Mouse (Mus musculus): ENCODE data around the gene Alox15. TPM values are rescaled to one million over a fixed set of nuclear protein-coding genes. Genes with fewer than 3 reads are reported as not detected.

The Alox15 gene
- not detected for polyA plus RNA-seq (2017; shearing (Covaris generic))

DNA sequence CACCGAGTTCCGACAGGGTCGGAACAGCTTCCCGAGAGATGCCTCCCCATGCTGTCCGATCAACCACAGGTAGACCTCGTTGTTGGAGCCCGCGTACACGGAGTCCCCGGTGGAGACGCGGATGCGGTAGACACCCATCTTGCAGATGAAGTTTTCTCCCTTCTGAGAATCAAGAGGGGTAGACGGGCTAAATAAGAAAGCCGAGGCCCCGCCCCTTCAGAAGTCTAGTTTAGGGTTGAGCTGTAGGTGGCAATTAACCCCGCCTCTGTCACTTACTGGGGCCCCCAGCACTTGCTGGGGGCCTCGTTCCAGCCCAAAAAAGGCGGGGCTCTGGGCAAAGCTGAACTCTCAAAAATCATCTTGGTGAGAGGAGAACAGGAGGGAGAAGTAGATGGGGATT lies at the start of gene Alox15:
Alox15 (minus strand) TSS at position 164 of the 400 bp plus-strand sequence.

DNA sequence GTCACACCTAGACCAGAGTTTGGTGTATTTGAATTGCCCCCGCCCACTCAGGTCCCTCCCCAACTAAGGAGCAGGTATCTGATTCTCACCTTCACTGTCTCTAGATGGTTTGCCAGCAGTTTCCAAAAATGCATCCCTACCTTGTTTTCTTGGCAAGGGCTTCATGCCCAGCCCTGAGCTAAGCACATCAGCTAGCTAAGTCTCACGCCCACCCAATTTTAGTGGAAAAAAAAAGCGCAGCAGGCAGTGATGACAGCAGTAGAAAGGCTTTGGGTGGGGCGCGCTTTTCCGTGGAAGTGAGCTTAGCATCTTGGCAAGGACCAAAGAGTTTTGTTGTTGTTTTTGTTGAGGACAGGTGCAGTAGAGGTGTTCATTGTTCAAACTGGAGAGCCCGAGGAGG lies 29.3 kb downstream of the Alox15 start, which contains the start of gene Alox12e:
Alox12e (minus strand) TSS at position 101 of the 400 bp plus-strand sequence.

Other genes starting within 250 kb of the Alox15 start
- gene Mgl2, start 221.7 kb downstream of the Alox15 start, polyA plus RNA-seq (2017; shearing (Covaris generic)) = not detected
- gene Clec10a, start 195.8 kb downstream of the Alox15 start, polyA plus RNA-seq (2017; shearing (Covaris generic)) = not detected
- gene Slc16a11, start 139.3 kb downstream of the Alox15 start, polyA plus RNA-seq (2017; shearing (Covaris generic)) = 0.24 TPM
- 4.5 TPM for gene Slc16a13, start 131.0 kb downstream of the Alox15 start, polyA plus RNA-seq (2017; shearing (Covaris generic))
- gene Bcl6b, start 122.2 kb downstream of the Alox15 start, polyA plus RNA-seq (2017; shearing (Covaris generic)) = 0.29 TPM
- gene 0610010K14Rik, start 114.1 kb downstream of the Alox15 start, polyA plus RNA-seq (2017; shearing (Covaris generic)) = 187 TPM
- gene Gm21988, start 112.2 kb downstream of the Alox15 start, polyA plus RNA-seq (2017; shearing (Covaris generic)) = 3.3 TPM
- gene Rnasek, start 112.2 kb downstream of the Alox15 start, polyA plus RNA-seq (2017; shearing (Covaris generic)) = 281 TPM
- gene Alox12, start 96.7 kb downstream of the Alox15 start, polyA plus RNA-seq (2017; shearing (Covaris generic)) = 0.27 TPM
- not detected for gene Alox12e, start 29.4 kb downstream of the Alox15 start, polyA plus RNA-seq (2017; shearing (Covaris generic))
- 12.8 TPM for gene Pelp1, start 58.0 kb upstream of the Alox15 start, polyA plus RNA-seq (2017; shearing (Covaris generic))
- 217 TPM for gene Arrb2, start 80.6 kb upstream of the Alox15 start, polyA plus RNA-seq (2017; shearing (Covaris generic))
- 81.1 TPM for gene Med11, start 99.9 kb upstream of the Alox15 start, polyA plus RNA-seq (2017; shearing (Covaris generic))
- gene Zmynd15, start 107.4 kb upstream of the Alox15 start, polyA plus RNA-seq (2017; shearing (Covaris generic)) = not detected
- 0.57 TPM for gene Cxcl16, start 108.0 kb upstream of the Alox15 start, polyA plus RNA-seq (2017; shearing (Covaris generic))
- gene Tm4sf5, start 153.2 kb upstream of the Alox15 start, polyA plus RNA-seq (2017; shearing (Covaris generic)) = 4.0 TPM
- gene Vmo1, start 162.6 kb upstream of the Alox15 start, polyA plus RNA-seq (2017; shearing (Covaris generic)) = not detected
- gene Gltpd2, start 167.2 kb upstream of the Alox15 start, polyA plus RNA-seq (2017; shearing (Covaris generic)) = not detected
- gene Psmb6, start 173.3 kb upstream of the Alox15 start, polyA plus RNA-seq (2017; shearing (Covaris generic)) = 374 TPM
- gene Gm40193, start 180.9 kb upstream of the Alox15 start, polyA plus RNA-seq (2017; shearing (Covaris generic)) = not detected
- gene Pld2, start 188.0 kb upstream of the Alox15 start, polyA plus RNA-seq (2017; shearing (Covaris generic)) = 2.5 TPM
- gene Mink1, start 210.8 kb upstream of the Alox15 start, polyA plus RNA-seq (2017; shearing (Covaris generic)) = 8.1 TPM